Mouse (Mus musculus): ENCODE results near the gene Olfr589. TPM values are rescaled to one million over a fixed set of nuclear protein-coding genes. Genes with fewer than 3 reads are reported as not detected.

The Olfr589 gene
- not detected in 2 replicates for polyA plus RNA-seq (2012; rRNA removed)

DNA sequence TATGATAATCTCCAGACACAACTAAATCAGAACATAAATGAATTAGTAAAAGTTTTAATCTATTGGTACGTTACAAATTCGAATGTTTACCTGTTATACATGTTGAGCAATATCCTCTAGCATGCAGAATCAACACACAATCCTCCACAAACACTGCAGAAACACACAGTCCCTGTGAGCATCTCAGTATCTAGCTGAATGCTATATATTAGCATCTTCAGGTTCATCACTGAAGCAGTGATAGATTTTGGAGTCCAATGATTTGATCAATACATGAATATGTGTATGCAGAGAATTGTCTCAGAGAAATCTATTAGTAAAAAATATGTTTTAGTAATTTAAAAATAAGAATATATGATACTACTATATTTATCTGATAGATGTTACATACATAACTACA, at the start of gene Olfr589:
Olfr589 (minus strand) TSS at position 101 of the 400 bp plus-strand sequence.

DNA sequence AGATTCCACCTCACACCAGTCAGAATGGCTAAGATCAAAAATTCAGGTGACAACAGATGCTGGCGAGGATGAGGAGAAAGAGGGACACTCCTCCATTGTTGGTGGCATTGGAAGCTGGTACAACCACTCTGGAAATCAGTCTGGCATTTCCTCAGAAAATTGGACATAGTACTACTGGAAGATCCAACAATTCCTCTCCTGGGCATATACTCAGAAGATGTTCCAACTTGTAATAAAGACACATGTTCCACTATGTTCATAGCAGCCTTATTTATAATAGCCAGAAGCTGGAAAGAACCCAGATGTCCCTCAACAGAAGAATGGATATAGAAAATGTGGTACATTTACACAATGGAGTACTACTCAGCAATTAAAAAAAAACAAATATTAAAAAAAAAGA, 28.3 kb upstream of the Olfr589 start, which contains the start of gene Olfr592:
Olfr592 (plus strand) TSS at position 301 of the 400 bp plus-strand sequence.

DNA sequence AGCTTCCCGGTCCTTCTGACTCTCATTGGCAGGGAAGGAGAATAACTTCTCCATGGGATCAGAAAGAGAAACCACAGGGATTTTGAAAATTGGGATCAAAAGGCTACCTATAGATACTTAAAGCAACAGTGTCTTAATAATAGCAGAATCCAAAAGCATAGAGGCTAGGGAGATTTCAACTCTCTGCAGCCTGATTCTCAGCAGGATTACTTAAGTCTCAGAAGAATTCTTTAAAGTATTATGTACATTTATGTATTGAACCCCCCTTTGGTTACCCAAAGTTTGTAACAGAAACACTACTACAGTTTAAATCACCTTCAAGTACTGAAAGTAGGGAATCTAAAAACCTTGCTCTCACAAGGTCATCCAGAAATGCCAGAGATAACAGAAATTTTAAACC, 22.1 kb upstream of the Olfr589 start, which contains the start of gene Olfr591:
Olfr591 (minus strand) TSS at position 101 of the 400 bp plus-strand sequence.

DNA sequence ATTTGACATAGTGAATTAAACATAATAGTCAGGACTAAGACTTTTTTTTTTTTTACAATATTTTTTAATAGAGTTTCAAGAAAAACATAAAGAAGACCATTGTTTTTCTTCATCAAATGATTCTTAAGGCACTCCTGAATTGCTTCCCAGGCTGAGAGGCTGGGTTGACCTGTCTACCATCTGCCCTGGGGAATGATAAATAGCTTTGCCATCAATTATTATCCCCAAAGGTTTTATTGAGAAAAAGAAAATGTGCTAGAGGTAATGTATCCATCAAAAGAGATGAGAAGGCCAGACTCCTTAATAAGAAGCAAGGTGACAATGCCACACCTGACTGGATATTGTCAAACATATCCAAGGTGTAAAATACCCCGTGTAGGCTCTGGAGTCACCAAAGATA, 15.6 kb downstream of the Olfr589 start, which contains the start of gene Olfr588-ps1:
Olfr588-ps1 (plus strand) TSS at position 301 of the 400 bp plus-strand sequence.

DNA sequence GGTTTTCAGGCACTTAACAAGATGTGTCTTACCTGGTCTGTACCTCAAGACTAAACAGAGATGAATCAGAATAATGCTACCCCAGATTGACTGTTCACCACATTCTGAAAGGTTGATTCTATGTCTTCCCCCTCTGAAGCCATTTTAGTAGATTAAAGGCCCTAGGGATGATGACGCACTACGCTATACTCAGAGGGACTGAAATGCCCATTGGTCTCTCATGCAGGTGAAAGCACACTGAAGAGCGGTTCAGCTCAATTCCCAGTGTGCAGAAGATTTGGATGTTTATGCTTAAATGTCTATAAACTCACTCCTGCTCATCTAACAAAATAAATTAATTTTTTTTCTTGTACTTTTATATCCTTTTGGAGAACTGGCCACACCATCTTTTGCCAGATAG, 30.6 kb downstream of the Olfr589 start, which contains the start of gene Olfr586:
Olfr586 (minus strand) TSS at position 101 of the 400 bp plus-strand sequence.

Other genes starting within 250 kb of the Olfr589 start
- not detected in 2 replicates for gene Olfr571, start 238.8 kb downstream of the Olfr589 start, polyA plus RNA-seq (2012; rRNA removed)
- gene Olfr572, start 231.9 kb downstream of the Olfr589 start, polyA plus RNA-seq (2012; rRNA removed): not detected in 2 replicates
- gene Olfr573-ps1, start 213.8 kb downstream of the Olfr589 start, polyA plus RNA-seq (2012; rRNA removed): not detected in 2 replicates
- gene Olfr574, start 207.9 kb downstream of the Olfr589 start, polyA plus RNA-seq (2012; rRNA removed): not detected in 2 replicates
- 0.03 TPM in 1 of 2 replicates, not detected in the other for gene Olfr575, start 197.6 kb downstream of the Olfr589 start, polyA plus RNA-seq (2012; rRNA removed)
- gene Olfr576, start 193.7 kb downstream of the Olfr589 start, polyA plus RNA-seq (2012; rRNA removed): not detected in 2 replicates
- gene Olfr577, start 180.4 kb downstream of the Olfr589 start, polyA plus RNA-seq (2012; rRNA removed): not detected in 2 replicates
- gene Olfr578, start 167.0 kb downstream of the Olfr589 start, polyA plus RNA-seq (2012; rRNA removed): not detected in 2 replicates
- gene Olfr582, start 118.3 kb downstream of the Olfr589 start, polyA plus RNA-seq (2012; rRNA removed): not detected in 2 replicates
- not detected in 2 replicates for gene Olfr583, start 105.1 kb downstream of the Olfr589 start, polyA plus RNA-seq (2012; rRNA removed)
- gene Olfr584, start 74.5 kb downstream of the Olfr589 start, polyA plus RNA-seq (2012; rRNA removed): not detected in 2 replicates
- gene Olfr585, start 58.6 kb downstream of the Olfr589 start, polyA plus RNA-seq (2012; rRNA removed): not detected in 2 replicates
- gene Olfr586, start 30.7 kb downstream of the Olfr589 start, polyA plus RNA-seq (2012; rRNA removed): not detected in 2 replicates
- not detected in 2 replicates for gene Olfr588-ps1, start 15.5 kb downstream of the Olfr589 start, polyA plus RNA-seq (2012; rRNA removed)
- gene Olfr591, start 22.0 kb upstream of the Olfr589 start, polyA plus RNA-seq (2012; rRNA removed): not detected in 2 replicates
- not detected in 2 replicates for gene Olfr592, start 28.4 kb upstream of the Olfr589 start, polyA plus RNA-seq (2012; rRNA removed)
- gene Olfr593, start 55.5 kb upstream of the Olfr589 start, polyA plus RNA-seq (2012; rRNA removed): not detected in 2 replicates
- not detected in 2 replicates for gene Olfr594, start 60.6 kb upstream of the Olfr589 start, polyA plus RNA-seq (2012; rRNA removed)
- not detected in 2 replicates for gene Usp17ld, start 96.1 kb upstream of the Olfr589 start, polyA plus RNA-seq (2012; rRNA removed)
- gene Olfr596, start 149.3 kb upstream of the Olfr589 start, polyA plus RNA-seq (2012; rRNA removed): not detected in 2 replicates
- gene Olfr597, start 160.0 kb upstream of the Olfr589 start, polyA plus RNA-seq (2012; rRNA removed): not detected in 2 replicates
- gene Olfr598, start 167.2 kb upstream of the Olfr589 start, polyA plus RNA-seq (2012; rRNA removed): not detected in 2 replicates
- not detected in 2 replicates for gene Olfr599, start 179.6 kb upstream of the Olfr589 start, polyA plus RNA-seq (2012; rRNA removed)
- gene Olfr600, start 193.3 kb upstream of the Olfr589 start, polyA plus RNA-seq (2012; rRNA removed): not detected in 2 replicates
- not detected in 2 replicates for gene Olfr601, start 206.3 kb upstream of the Olfr589 start, polyA plus RNA-seq (2012; rRNA removed)
- gene Olfr603, start 229.8 kb upstream of the Olfr589 start, polyA plus RNA-seq (2012; rRNA removed): not detected in 2 replicates